10 mouse cellular contexts compared by ENCODE assay signal in the genomic region with DNA sequence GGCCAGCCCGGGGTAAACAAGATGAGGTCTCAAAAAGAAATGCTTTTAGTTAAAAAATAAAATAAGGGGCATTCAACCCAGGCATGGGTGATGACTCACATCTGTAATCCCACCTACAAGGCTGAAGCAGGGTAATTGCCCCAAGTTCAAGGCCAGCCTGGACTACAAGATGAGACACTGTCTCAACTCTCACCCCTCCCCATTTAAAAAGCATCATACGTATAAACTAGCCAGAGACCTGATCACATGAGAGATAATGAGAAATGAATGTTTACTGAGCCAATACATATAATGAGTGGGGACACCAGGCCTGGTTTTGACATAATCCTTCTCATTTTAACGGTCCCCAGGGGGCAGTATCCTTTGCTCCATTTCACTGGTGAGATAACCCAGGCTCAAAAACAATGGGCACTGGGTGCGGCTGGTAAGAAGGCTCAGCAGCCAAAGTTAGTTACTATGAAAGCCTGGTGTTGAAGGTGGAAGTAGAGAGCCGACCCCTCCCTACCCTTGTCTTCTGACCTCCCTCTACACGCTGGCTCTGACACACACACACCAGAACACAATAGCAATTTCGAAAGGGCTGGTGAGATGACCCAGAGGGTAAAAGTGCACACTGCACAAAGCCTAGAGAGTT. TPM values are rescaled to one million over a fixed set of nuclear protein-coding genes. Genes with fewer than 3 reads are reported as not detected.
DNase-seq lines count a peak whose midpoint lies in the region; ATAC-seq and TF ChIP-seq lines count a peak whose summit lies in the region.
"Had no signal": no experiment of that assay in that cellular context is flagged by ENCODE, and none has a peak within 500 bp of the region (broad histone marks: within the 10 kb centered on the region; RNA-seq: fewer than 3 reads in every experiment).

No protein-coding gene starts in this region.

- no peak overlapping the region for H3K4me2 ChIP-seq in kidney, postnatal 0 days (ENCODE audit: low read length)
- no peak overlapping the region for H3K4me2 ChIP-seq in kidney, embryonic 15.5 days
- H3K4me2 ChIP-seq: limb, embryonic 13.5 days had no signal

- TF ChIP-seq POLR2A in ES-Bruce4 (IDR thresholded peaks at IDR 0.05; ENCODE audit: insufficient read depth, low read length): no peak
- no peak for TF ChIP-seq POLR2A in bone marrow, adult 2 months (IDR thresholded peaks at IDR 0.05; ENCODE audit: borderline replicate concordance, control insufficient read depth, low read depth, low read length)

- no peak for DNase-seq in kidney, postnatal 0 days (ENCODE audit: low spot score)
- DNase-seq in lung, postnatal 25 days (ENCODE audit: low spot score): peak; percentile 46
- DNase-seq in layer of hippocampus, adult 8-10 months (ENCODE audit: low spot score in 2 of 2): no peak
- DNase-seq in spleen, adult 18-20 months: no peak

- no peaks in the 10 kb centered on the region for H3K36me3 ChIP-seq in kidney, postnatal 0 days (ENCODE audit: insufficient read depth, low read length)
- no peaks in the 10 kb centered on the region for H3K36me3 ChIP-seq in kidney, embryonic 15.5 days
- H3K36me3 ChIP-seq in ES-Bruce4 (ENCODE audit: control insufficient read depth, insufficient read depth, low read length, poor library complexity, severe bottlenecking): no peaks in the 10 kb centered on the region
- H3K36me3 ChIP-seq: limb, embryonic 13.5 days had no signal

- H3K4me1 ChIP-seq in kidney, postnatal 0 days (replicated peaks; ENCODE audit: insufficient read depth, low read length): no peaks in the 10 kb centered on the region
- no peaks in the 10 kb centered on the region for H3K4me1 ChIP-seq in kidney, embryonic 15.5 days
- H3K4me1 ChIP-seq in ES-Bruce4 (ENCODE audit: control insufficient read depth, insufficient read depth, low read length): peaks cover 12% of the 10 kb centered on the region
- peaks cover 13% of the 10 kb centered on the region for H3K4me1 ChIP-seq in bone marrow, adult 2 months (ENCODE audit: control insufficient read depth, insufficient read depth, low read length)

- 0 out of 2 replicates have a peak, but pooled peaks have one; percentile 38 for TF ChIP-seq EP300 in ES-Bruce4 (IDR thresholded peaks at IDR 0.05; ENCODE audit: insufficient read depth, low read depth, low read length)

- H3K27me3 ChIP-seq in kidney, postnatal 0 days (ENCODE audit: insufficient read depth, low read length): no peaks in the 10 kb centered on the region
- peaks cover 27% of the 10 kb centered on the region for H3K27me3 ChIP-seq in kidney, embryonic 15.5 days
- no peaks in the 10 kb centered on the region for H3K27me3 ChIP-seq in ES-Bruce4 (ENCODE audit: control insufficient read depth, insufficient read depth, low read length, poor library complexity, severe bottlenecking)

- H3K4me3 ChIP-seq in kidney, postnatal 0 days (replicated peaks; ENCODE audit: low read depth, low read length): no peak overlapping the region
- no peak overlapping the region for H3K4me3 ChIP-seq in kidney, embryonic 15.5 days (replicated peaks)
- H3K4me3 ChIP-seq in ES-Bruce4 (ENCODE audit: low read depth, low read length): no peak overlapping the region
- H3K4me3 ChIP-seq in bone marrow, adult 2 months (replicated peaks; ENCODE audit: control insufficient read depth, low read depth, low read length): no peak overlapping the region
- H3K4me3 ChIP-seq: erythroblast, embryonic 14.5 days; limb, embryonic 13.5 days had no signal

- WGBS in kidney, postnatal 0 days: 80% methylated on average over 7 of the region's 7 CpGs
- 78% methylated on average over 7 of the region's 7 CpGs for WGBS in kidney, embryonic 15.5 days
- WGBS in bone marrow, adult 2 months: 29% methylated on average over 7 of the region's 7 CpGs

- no peak for ATAC-seq in kidney, postnatal 0 days (replicated peaks; ENCODE audit: low FRiP score, low read depth)
- no peak for ATAC-seq in kidney, embryonic 15.5 days (replicated peaks; ENCODE audit: low FRiP score)
- ATAC-seq in erythroid progenitor cell, adult 5-6 weeks (replicated peaks; ENCODE audit: low FRiP score, poor library complexity, severe bottlenecking): no peak

- no peaks in the 10 kb centered on the region for H3K9me3 ChIP-seq in kidney, postnatal 0 days (replicated peaks; ENCODE audit: low read length)
- H3K9me3 ChIP-seq in kidney, embryonic 15.5 days (replicated peaks): no peaks in the 10 kb centered on the region; the same call in 1 of the 2 replicates
- H3K9me3 ChIP-seq in ES-Bruce4 (replicated peaks; ENCODE audit: control insufficient read depth, insufficient read depth, low read length, poor library complexity, severe bottlenecking): no peaks in the 10 kb centered on the region

- no peak overlapping the region for H3K9ac ChIP-seq in kidney, postnatal 0 days (ENCODE audit: low read depth, low read length)
- no peak overlapping the region for H3K9ac ChIP-seq in kidney, embryonic 15.5 days
- no peak overlapping the region for H3K9ac ChIP-seq in ES-Bruce4 (ENCODE audit: low read depth, poor library complexity, severe bottlenecking)
- H3K9ac ChIP-seq: limb, embryonic 13.5 days had no signal

- H3K27ac ChIP-seq in kidney, postnatal 0 days: no peak overlapping the region
- no peak overlapping the region for H3K27ac ChIP-seq in kidney, embryonic 15.5 days
- peak overlapping the region; percentile 77 for H3K27ac ChIP-seq in ES-Bruce4 (ENCODE audit: insufficient read depth, low read length)
- peak overlapping the region; percentile 85 for H3K27ac ChIP-seq in bone marrow, adult 2 months (ENCODE audit: control insufficient read depth, insufficient read depth, low read depth, low read length, poor library complexity)
- H3K27ac ChIP-seq: limb, embryonic 13.5 days had no signal

- peak; percentile 24; the same call in 1 of the 2 replicates for TF ChIP-seq CTCF in kidney, postnatal 0 days (IDR thresholded peaks at IDR 0.05; ENCODE audit: low read depth)
- peak; percentile 3 for TF ChIP-seq CTCF in ES-Bruce4 (IDR thresholded peaks at IDR 0.05; ENCODE audit: low read depth, low read length)
- TF ChIP-seq CTCF in bone marrow, adult 2 months (IDR thresholded peaks at IDR 0.05; ENCODE audit: control insufficient read depth, insufficient read depth, low read length): no peak

RNA-seq across cellular contexts. Expression of a gene that starts 8.9 kb away (rescaled TPM):
- 0.34 TPM in 2 replicates for polyA plus RNA-seq in kidney, postnatal 0 days (2015; fragmentation: Nextera tagmentation; extraction: Ambion mirVana)
- polyA plus RNA-seq in kidney, embryonic 15.5 days (2015; fragmentation: Nextera tagmentation; extraction: Ambion mirVana): 0.28 and 0.65 TPM in 2 replicates
- polyA plus RNA-seq in ES-Bruce4 (2011; ENCODE audit: insufficient read depth, insufficient read length, low read depth, missing spikeins): 3.3 and 6.2 TPM in 2 replicates
- 3.4 and 10.4 TPM in 2 replicates for polyA plus RNA-seq in bone marrow, adult 2 months (2011; ENCODE audit: insufficient read depth, insufficient read length, low replicate concordance, missing spikeins)
- total RNA-seq in layer of hippocampus, adult 8-10 months (2022): 100 to 1,000 TPM in 2 of 4 experiments, 10 to 100 TPM in 2; 77.4 to 104 (median 91.8) TPM
- total RNA-seq in erythroid progenitor cell, adult 5-6 weeks (2015; ENCODE audit: low replicate concordance): 1.1 and 3.4 TPM in 2 replicates
- 1.4 and 3.2 TPM in 2 replicates for total RNA-seq in erythroid progenitor cell, adult 5-6 weeks (2017; ENCODE audit: low replicate concordance)

Comparison
In these comparisons a context has a peak if more than half of its experiments do, and no peak if none do; other contexts are left out.
1. H3K27ac ChIP-seq: peak in ES-Bruce4 (single experiment) and bone marrow, adult 2 months (single experiment); none in kidney, postnatal 0 days (single experiment) and kidney, embryonic 15.5 days (single experiment).